Mouse (Mus musculus) lung, embryonic 16.5 days (tissue): Measurements from ENCODE around the gene Fgf9. TPM values are rescaled to one million over a fixed set of nuclear protein-coding genes. Genes with fewer than 3 reads are reported as not detected.

Source experiments
- ATAC-seq: fragments of 200-750 bp; cut with Nextera tagmentation; 2 replicates; pipeline ENCODE4 v1.8.0; 2017; ENCODE audit warnings: low read depth, mild to moderate bottlenecking, moderate library complexity
- H3K27ac ChIP-seq: fragments of 300-500 bp; sonication (generic); 2 replicates; pipeline ENCODE4 v1.5.1; 2014; ENCODE audit warnings: mild to moderate bottlenecking, control low read depth, low read length
- H3K27me3 ChIP-seq: fragments of 300-500 bp; sonication (generic); 2 replicates; pipeline ENCODE4 v1.6.1; 2014; ENCODE audit warnings: low read depth, low read length, mixed read lengths; ENCODE audit not compliant: control insufficient read depth, insufficient read depth
- H3K36me3 ChIP-seq: fragments of 300-500 bp; sonication (generic); 2 replicates; pipeline ENCODE4 v1.6.1; 2014; ENCODE audit warnings: low read length; ENCODE audit not compliant: control insufficient read depth, insufficient read depth
- H3K4me1 ChIP-seq: fragments of 300-500 bp; sonication (generic); replicated peaks from 2 replicates; pipeline ENCODE4 v1.6.1; 2014; ENCODE audit warnings: low read length, mixed read lengths; ENCODE audit not compliant: control insufficient read depth, insufficient read depth
- H3K4me2 ChIP-seq: fragments of 300-500 bp; sonication (generic); 2 replicates; pipeline ENCODE4 v1.6.1; 2014; ENCODE audit warnings: low read depth, low read length, control low read depth
- H3K4me3 ChIP-seq: fragments of 300-500 bp; sonication (generic); 2 replicates; pipeline ENCODE4 v1.5.1; 2014; ENCODE audit warnings: mild to moderate bottlenecking, low read length, control low read depth
- H3K9ac ChIP-seq: fragments of 300-500 bp; sonication (generic); 2 replicates; pipeline ENCODE4 v1.6.1; 2014; ENCODE audit warnings: low read length, control low read depth
- H3K9me3 ChIP-seq: fragments of 300-500 bp; sonication (generic); 2 replicates; pipeline ENCODE4 v1.6.1; 2016; ENCODE audit warnings: low read length; ENCODE audit not compliant: control insufficient read depth
- whole genome bisulfite sequencing: fragments of 180-500 bp; shearing (Covaris S2); extraction: QIAGEN DNeasy Blood & Tissue Kit; methylation state at CpG from one replicate; pipeline ENCODE4 v1.1.7; 2014; 5-methylcytosine and 5-hydroxymethylcytosine counted together
- polyA plus RNA-seq: library from polyadenylated mRNA; unstranded; fragments of >200 nt; fragmentation: Nextera tagmentation; extraction: Ambion mirVana; gene quantifications from 2 replicates; pipeline ENCODE4 v1.2.1, GENCODE M21; 2015

Gene Fgf9
- polyA plus RNA-seq, 1 experiment from 2014 or later = 10.7 TPM

- H3K4me3 ChIP-seq = no peak overlapping the region
These were observed 41.2 kb downstream of the Fgf9 start for GRCm38 (mm10) chr14:58111562-58111961.

DNA sequence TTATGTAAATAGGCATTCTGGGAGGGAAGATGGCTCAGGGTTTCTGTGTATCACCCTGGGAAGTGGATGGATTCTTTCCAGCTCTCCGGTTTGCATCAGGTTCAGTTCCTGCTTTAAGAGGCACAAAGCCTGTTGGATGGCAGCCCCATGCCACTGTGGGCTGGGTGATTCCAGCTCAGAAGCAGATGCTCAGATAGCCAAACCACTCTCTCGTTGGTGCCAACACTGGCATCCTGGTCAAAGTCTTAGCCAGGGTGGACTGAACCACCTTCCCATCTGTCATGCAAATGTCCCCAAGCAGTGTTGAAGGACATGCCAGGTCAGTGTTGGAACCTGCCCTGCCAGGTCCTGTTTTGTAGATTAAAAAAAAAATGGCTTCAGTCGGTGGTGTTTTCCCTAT, 42.0 kb downstream of the Fgf9 start:
- no peaks in the 10 kb centered on the region for H3K9me3 ChIP-seq
- 62% methylated on average over 3 of the region's 3 CpGs for WGBS
- no peaks in the 10 kb centered on the region for H3K36me3 ChIP-seq
- no peaks in the 10 kb centered on the region for H3K4me1 ChIP-seq
- no peaks in the 10 kb centered on the region for H3K27me3 ChIP-seq
- ATAC-seq = no peak
- H3K9ac ChIP-seq = no peak overlapping the region
- no peak overlapping the region for H3K27ac ChIP-seq
- H3K4me3 ChIP-seq = no peak overlapping the region
- H3K4me2 ChIP-seq = no peak overlapping the region

More at GRCm38 (mm10) chr14:58111562-58111961, 41.2 kb downstream of the Fgf9 start:
- no peak for ATAC-seq
- Histone ChIP-seq H3K27me3 (no peaks in the 10 kb centered on the region), H3K9ac (no peak overlapping the region), H3K27ac (no peak overlapping the region), H3K4me1 (no peaks in the 10 kb centered on the region), H3K9me3 (no peaks in the 10 kb centered on the region), H3K4me2 (no peak overlapping the region), H3K36me3 (no peaks in the 10 kb centered on the region)
- 84% methylated on average over 10 of the region's 10 CpGs for whole genome bisulfite sequencing

- H3K4me1 ChIP-seq = no peaks in the 10 kb centered on the region
- WGBS = 35% methylated on average over 6 of the region's 6 CpGs
- no peak overlapping the region for H3K4me3 ChIP-seq
- H3K27ac ChIP-seq = no peak overlapping the region
- ATAC-seq = peak; percentile 60; the same call in 1 of the 2 replicates
- H3K9me3 ChIP-seq = no peaks in the 10 kb centered on the region
- no peaks in the 10 kb centered on the region for H3K36me3 ChIP-seq
- no peak overlapping the region for H3K9ac ChIP-seq
- no peak overlapping the region for H3K4me2 ChIP-seq
- no peaks in the 10 kb centered on the region for H3K27me3 ChIP-seq
These were observed 42.8 kb downstream of the Fgf9 start for GRCm38 (mm10) chr14:58113180-58113579.

DNA sequence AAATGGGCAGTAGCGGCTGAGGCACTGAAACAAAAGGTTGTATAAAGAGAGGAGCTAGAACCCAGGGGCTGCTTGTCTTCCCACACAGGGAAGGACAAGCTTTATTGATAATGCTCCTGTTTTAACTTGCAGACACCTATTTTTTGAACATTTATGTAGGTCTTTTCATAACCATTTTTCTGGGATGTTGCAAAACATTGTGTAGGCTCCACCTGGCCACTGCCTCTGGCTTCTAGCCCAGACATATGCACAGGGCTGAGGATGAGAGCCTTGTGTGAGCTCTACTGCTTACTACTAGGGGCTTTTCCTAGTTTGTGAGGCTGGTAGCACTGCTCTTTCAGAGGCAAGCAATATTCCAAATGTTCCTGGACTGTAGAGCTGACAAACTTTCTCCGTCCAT, 43.8 kb downstream of the Fgf9 start:
- Histone ChIP-seq H3K36me3 (no peaks in the 10 kb centered on the region), H3K9ac (no peak overlapping the region), H3K4me2 (no peak overlapping the region), H3K27me3 (no peaks in the 10 kb centered on the region), H3K4me1 (no peaks in the 10 kb centered on the region), H3K27ac (no peak overlapping the region), H3K9me3 (no peaks in the 10 kb centered on the region), H3K4me3 (no peak overlapping the region)
- WGBS = 85% methylated on average over 2 of the region's 2 CpGs
- ATAC-seq = no peak

- Histone ChIP-seq H3K36me3 (no peaks in the 10 kb centered on the region), H3K4me1 (no peaks in the 10 kb centered on the region), H3K4me2 (no peak overlapping the region), H3K27ac (no peak overlapping the region), H3K27me3 (no peaks in the 10 kb centered on the region), H3K9me3 (no peaks in the 10 kb centered on the region), H3K4me3 (no peak overlapping the region), H3K9ac (no peak overlapping the region)
- ATAC-seq = no peak
These were observed 54.3 kb downstream of the Fgf9 start for GRCm38 (mm10) chr14:58124625-58125024.

GRCm38 (mm10) chr14:58126508-58126907, 56.2 kb downstream of the Fgf9 start:
- 80% methylated on average over 10 of the region's 10 CpGs for WGBS

DNA sequence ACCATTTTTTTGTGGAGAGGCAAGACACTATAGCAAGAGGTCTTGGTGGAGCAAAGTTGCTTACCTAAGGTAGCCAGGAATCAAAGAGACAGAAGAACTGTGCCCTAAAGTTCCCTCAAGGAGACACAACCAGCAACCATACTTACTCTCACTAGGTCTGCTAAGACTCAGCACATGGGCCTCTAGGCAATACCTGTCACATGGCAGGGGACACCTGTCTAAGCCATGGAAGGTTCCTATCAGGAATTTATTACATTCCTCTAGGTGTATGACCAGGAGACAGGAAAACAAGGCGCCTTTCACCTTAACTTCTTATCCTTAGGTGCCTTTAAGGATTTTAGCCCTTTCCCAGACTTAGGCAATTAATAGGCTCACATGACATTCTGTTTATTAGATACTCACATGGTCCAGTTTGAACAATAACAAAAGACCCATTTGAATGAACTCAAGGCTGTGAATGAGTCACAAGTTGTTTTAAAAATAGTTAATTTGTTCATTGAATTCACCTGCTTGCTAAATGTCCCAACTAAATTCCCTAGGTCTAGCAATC, 69.2 kb downstream of the Fgf9 start:
- H3K9me3 ChIP-seq = no peaks in the 10 kb centered on the region
- no peak overlapping the region for H3K27ac ChIP-seq
- no peak overlapping the region for H3K4me2 ChIP-seq
- H3K4me1 ChIP-seq = no peaks in the 10 kb centered on the region
- no peaks in the 10 kb centered on the region for H3K36me3 ChIP-seq
- no peak for ATAC-seq
- WGBS = 90% methylated on average over 1 of the region's 1 CpGs
- no peaks in the 10 kb centered on the region for H3K27me3 ChIP-seq
- H3K4me3 ChIP-seq = no peak overlapping the region
- no peak overlapping the region for H3K9ac ChIP-seq

More at GRCm38 (mm10) chr14:58126508-58126907, 56.2 kb downstream of the Fgf9 start:
- H3K27ac ChIP-seq = no peak overlapping the region
- no peak overlapping the region for H3K4me3 ChIP-seq
- ATAC-seq = no peak
- no peak overlapping the region for H3K9ac ChIP-seq
- no peaks in the 10 kb centered on the region for H3K4me1 ChIP-seq
- no peaks in the 10 kb centered on the region for H3K9me3 ChIP-seq
- no peaks in the 10 kb centered on the region for H3K27me3 ChIP-seq
- H3K4me2 ChIP-seq = no peak overlapping the region
- H3K36me3 ChIP-seq = no peaks in the 10 kb centered on the region

DNA sequence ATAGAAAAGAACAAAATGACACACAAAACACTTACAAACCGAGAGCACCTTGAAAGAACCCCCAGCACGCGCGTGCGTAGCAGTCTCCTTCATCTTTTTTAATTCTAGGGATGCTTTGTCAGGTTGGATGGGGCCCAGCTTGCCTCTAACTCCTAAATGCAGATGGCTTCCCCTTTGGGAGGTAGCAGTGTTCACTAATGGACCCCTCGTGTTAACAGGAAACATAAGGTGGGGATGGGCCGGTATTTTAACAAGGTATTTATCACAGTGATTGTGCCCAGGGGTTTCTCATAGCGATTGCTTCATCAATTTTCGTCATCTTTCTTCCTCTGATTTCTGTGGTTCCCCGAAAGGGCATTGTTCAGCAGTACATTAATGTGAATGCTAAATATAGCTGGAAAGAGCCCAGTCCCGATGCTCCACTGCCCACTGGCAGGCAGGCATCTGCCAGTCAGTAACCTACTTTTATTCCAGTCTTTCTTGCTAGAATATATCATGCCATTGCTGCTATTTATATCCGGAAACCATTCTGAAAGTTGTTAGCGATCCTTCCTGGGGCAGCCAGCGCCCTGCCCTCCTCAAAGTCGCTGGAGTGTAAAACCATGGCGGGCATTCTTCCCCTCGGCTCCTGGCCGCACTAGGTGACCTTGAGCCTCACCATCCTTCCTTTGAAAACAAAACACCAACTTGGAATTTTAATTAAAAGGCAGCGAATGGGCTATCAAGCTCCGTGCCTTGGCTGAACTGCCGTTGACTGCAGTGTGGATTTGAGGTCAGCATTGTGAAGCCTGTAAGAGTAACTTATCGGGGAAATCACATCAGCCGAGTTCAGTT, 79.5 kb downstream of the Fgf9 start:
- Histone ChIP-seq H3K27me3 (no peaks in the 10 kb centered on the region), H3K4me1 (peaks cover 3% of the 10 kb centered on the region; the same call in 1 of the 2 replicates), H3K9ac (no peak overlapping the region), H3K36me3 (no peaks in the 10 kb centered on the region), H3K27ac (no peak overlapping the region), H3K9me3 (no peaks in the 10 kb centered on the region), H3K4me2 (no peak overlapping the region), H3K4me3 (no peak overlapping the region)
- no peak for ATAC-seq
- WGBS = 77% methylated on average over 23 of the region's 23 CpGs

GRCm38 (mm10) chr14:58150471-58150855, 80.1 kb downstream of the Fgf9 start:
- H3K9ac ChIP-seq = no peak overlapping the region

More at GRCm38 (mm10) chr14:58150471-58150855, 80.1 kb downstream of the Fgf9 start:
- Histone ChIP-seq H3K4me1 (peaks cover 3% of the 10 kb centered on the region; the same call in 1 of the 2 replicates), H3K4me2 (no peak overlapping the region), H3K27ac (no peak overlapping the region), H3K36me3 (no peaks in the 10 kb centered on the region), H3K4me3 (no peak overlapping the region), H3K9me3 (no peaks in the 10 kb centered on the region), H3K27me3 (no peaks in the 10 kb centered on the region)
- WGBS = 84% methylated on average over 13 of the region's 13 CpGs
- ATAC-seq = no peak
